Mouse (Mus musculus): ENCODE data around the gene Thap3. TPM values are rescaled to one million over a fixed set of nuclear protein-coding genes. Genes with fewer than 3 reads are reported as not detected.

Gene Thap3
- total RNA-seq, 2 experiments from 2014 or later, result 13.9 to 14.5 TPM

GRCm38 (mm10) chr4:152010091-152010706, 21.4 kb upstream of the Thap3 start:
- peak in 1 of 2 experiments; percentile 54 for DNase-seq
- intact Hi-C loops (cut with DNase I), result no loop called here

GRCm38 (mm10) chr4:152009076-152010051, 20.6 kb upstream of the Thap3 start:
- peak in 1 of 2 experiments; percentile 74 for DNase-seq

DNA sequence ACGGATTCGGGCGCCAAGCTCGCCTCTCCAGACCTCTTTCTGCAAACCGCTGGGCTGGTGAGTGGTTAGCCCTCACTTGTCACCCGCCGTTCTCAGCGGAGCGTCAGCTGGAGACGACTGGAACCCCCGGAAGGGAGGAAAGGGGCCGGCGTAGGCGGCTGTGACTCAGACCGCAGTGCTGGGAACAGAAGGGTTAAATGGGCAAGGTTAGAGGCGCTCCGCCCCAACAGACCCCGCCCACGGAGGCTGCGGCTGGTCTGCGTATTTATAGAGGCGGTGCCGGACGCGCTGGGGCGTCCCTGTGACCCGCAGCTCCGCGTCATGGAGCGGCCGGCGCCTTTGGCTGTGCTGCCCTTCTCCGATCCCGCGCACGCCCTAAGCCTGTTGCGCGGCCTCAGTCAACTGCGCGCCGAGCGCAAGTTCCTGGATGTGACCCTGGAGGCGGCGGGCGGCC, 19.9 kb upstream of the Thap3 start, which contains the start of gene Klhl21:
Gene Klhl21, plus strand, starts transcription at position 182 of the 454 bp plus-strand sequence.
- DNase-seq, result peak; percentile 95 to 97
- intact Hi-C loops (cut with DNase I), result no loop called here

More at GRCm38 (mm10) chr4:152009076-152010051, 20.6 kb upstream of the Thap3 start:
- intact Hi-C loops (cut with DNase I), result no loop called here

DNA sequence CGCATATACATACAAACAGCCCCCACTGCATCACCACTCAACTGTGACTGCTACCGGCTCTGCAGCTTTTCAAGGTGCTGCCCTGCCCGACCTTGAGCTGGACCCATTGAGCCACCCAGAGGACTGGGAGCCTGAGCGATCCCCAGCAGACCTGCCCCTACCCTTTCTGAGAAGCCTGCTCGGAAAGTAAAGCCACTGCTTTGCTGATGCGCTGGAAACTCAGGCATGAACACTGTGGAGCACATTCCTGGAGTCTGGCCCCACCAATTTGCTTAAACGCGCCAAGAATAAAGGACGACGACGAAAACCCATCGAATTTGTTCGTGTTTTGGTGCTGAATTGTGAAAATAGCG, 19.3 kb upstream of the Thap3 start:
- peak; percentile 30 to 46 for DNase-seq
- intact Hi-C loops (cut with DNase I), result no loop called here

DNA sequence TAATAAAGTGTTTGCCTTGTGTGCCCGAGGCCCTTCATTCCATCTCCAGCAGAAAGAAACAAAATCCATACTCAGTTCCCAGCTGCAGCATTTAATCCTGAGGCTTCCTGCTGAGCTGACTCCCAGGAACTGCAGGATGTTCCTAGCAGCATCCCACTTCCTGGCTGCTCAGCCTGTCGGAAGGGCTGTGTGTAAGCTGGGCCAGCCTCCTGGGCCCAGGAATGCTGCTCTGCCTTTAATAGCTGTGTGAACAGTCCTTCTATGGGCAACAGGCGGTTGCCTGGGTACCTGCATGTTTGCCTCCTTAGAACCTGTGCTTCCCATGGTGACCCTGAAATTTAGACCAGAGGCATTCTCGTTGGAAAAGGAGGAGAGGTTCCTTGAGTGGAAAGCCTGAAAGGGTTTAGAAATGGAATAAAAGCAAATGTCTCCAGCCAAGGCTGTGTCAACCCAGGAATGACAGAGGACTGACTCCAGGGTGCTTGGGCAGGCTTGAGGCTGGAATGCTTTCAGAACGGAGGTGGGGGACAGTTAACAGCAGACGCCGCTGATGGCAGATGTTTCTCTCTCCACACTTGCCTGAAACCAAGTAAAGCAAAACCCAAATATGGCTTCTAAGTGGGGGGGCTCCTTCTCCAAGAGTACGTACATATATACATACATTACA, 18.8 kb upstream of the Thap3 start:
- intact Hi-C loops (cut with DNase I), result loop anchor here (2.0 kb wide), 1 partner anchor 27 kb away; no protein-coding TSS in a partner anchor
- DNase-seq, result peak; percentile 42 to 58

DNA sequence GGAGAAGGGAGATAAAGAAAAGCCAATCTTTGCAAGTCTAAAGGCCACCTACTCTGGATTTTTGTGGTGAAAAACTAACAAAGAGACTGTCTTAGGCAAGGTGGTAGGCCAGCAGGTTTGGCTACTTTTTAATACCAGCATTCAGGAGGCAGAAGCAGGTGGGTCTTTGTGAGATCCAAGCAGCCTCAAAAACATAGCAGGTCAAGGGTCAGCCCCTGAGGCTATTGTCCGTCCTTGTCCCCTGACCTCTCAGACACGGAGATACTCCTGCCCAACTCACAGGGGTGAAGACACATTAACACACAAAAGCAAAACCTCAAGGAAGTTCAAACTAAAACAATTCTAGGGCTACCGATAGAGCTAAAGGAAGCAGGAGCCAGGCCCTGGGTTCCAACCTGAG, 18.0 kb upstream of the Thap3 start:
- DNase-seq, result no peak
- intact Hi-C loops (cut with DNase I), result loop anchor here (2.0 kb wide), 1 partner anchor 26 kb away; no protein-coding TSS in a partner anchor

- intact Hi-C loops (cut with DNase I), result loop anchor here (2.0 kb wide), 1 partner anchor 25 kb away; no protein-coding TSS in a partner anchor
- no peak for DNase-seq
These were observed 17.3 kb upstream of the Thap3 start for GRCm38 (mm10) chr4:152006137-152006536.

DNA sequence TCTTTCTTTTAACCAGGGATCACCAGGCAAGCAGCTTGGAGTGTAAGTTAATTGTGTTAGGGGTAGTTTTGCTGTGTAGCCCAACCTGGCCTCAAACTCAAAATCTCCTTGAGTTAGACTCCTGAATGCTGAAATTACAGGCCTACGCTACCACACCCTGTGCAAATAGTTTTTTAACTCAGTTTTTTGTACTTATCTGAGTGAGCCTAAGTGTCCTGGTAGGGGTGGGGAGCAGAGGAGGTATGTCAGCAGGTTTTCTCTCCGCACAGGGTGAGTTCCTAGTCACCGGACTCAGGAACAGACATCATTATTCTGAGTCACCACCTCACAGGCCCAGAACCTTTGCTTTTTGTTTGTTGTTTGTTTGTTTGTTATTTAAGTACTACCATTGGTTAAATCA, 13.3 kb upstream of the Thap3 start:
- intact Hi-C loops (cut with DNase I), result no loop called here
- no peak for DNase-seq

- intact Hi-C loops (cut with DNase I), result no loop called here
- DNase-seq, result no peak
These were observed 12.5 kb upstream of the Thap3 start for GRCm38 (mm10) chr4:152001335-152001734.

DNA sequence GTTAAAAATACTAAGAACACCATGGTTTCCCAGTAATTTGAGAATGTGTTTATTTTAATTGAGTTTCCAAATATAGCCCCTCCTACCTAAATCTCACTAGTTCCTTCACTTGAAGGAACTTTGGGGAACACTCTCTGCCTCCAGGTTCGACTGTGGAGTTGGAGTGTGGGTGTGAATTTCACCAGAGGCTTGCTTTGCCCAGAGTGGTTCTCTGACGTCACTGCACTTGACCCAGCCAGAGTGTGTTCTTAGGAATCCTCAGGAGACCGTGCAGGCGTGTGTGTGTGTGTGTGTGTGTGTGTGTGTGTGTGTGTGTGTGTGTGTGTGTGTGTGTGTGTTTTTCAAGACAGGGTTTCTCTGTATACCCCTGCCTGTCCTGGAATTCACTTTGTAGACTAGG, 12.1 kb upstream of the Thap3 start:
- intact Hi-C loops (cut with DNase I), result no loop called here
- DNase-seq, result no peak

GRCm38 (mm10) chr4:151999481-151999880, 10.7 kb upstream of the Thap3 start:
- intact Hi-C loops (cut with DNase I), result no loop called here
- no peak for DNase-seq

DNA sequence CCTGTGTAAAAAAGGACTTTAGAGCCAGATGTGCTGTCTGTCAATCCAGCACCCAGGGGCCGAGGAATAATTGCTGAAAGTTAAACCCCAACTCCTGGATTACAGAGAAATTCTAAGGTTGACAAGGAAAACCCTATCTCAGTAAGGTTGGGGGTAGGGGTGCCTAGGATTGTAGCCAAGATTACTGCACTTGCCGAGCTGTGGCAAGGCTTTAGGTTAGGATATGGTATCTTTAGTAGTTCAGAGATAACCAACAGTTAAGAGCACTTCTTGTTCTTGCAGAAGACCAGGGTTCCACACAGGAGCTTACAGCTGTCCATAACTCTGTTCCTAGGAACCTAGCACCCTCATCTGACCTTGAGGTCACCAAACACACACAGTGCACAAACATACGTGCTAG, 8.9 kb upstream of the Thap3 start:
- intact Hi-C loops (cut with DNase I), result no loop called here
- no peak for DNase-seq

- intact Hi-C loops (cut with DNase I), result no loop called here
- DNase-seq, result no peak
These were observed 8.1 kb upstream of the Thap3 start for GRCm38 (mm10) chr4:151996951-151997222.

DNA sequence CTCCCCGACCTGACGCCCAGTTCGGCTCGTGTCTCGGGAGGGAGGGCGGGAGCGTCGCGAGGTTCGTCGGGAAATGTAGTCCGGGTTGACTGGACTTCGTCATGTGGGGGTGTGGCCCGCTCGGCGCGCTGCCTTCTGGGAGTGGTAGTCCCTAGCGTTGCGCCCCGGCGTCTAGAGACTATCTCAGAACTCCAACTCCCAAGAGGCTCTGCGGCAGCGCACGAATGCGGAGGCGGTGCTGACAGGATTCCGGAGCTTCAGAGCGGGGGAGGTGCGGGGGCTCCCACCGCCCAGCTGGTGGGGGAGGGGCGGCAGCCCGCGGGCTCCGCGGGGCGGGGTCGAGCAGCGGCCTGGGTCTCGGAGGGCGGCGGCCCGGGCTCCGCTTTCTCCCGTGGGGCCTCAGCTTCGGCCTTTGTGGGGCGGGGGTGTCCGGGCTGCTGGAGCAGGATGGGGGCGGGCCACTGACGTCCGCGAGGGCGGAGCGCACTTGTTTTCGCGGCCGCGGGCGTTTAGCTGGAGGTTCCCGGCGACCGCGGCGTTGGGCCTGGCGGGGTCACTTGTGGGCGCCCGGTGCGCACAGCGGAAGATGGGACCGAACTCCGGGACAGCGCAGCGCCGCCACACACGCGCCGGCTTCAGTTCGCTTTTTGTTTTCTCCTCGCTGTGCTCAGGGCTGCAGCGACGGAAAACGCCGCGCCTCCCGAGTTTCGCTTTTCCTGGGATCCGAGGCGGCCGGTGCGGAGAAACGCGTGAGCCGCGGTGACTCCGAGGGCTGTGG, 7.6 kb upstream of the Thap3 start, which contains the start of gene Phf13:
Gene Phf13, minus strand, starts transcription at position 86 of the 778 bp plus-strand sequence.
- intact Hi-C loops (cut with DNase I), result no loop called here
- DNase-seq, result peak; percentile 98 to 99

- intact Hi-C loops (cut with DNase I), result no loop called here
- DNase-seq, result peak; percentile 50 to 51
These were observed 6.8 kb upstream of the Thap3 start for GRCm38 (mm10) chr4:151995371-151996172.

- peak; percentile 54 to 61 for DNase-seq
- intact Hi-C loops (cut with DNase I), result no loop called here
These were observed 5.7 kb upstream of the Thap3 start for GRCm38 (mm10) chr4:151994228-151995171.

DNA sequence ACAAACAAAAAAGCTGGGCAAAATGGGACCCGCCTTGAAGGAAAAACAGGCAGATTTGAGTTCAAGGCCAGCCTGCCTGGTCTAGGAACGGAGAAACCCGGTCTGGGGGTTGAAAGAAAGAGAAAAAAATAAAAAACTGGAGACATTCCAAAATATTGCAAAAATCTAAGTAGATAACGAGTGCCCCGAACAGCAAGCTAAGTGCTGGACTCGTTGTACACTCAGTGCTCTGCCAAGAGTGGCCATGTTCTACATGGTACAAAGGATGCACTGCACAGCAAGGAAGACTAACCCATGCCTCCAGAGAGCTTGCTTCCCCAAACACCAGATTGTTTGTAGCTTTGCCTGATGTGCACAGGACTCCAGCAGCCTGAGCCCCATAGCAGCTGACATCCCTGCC, 4.2 kb upstream of the Thap3 start:
- intact Hi-C loops (cut with DNase I), result no loop called here
- DNase-seq, result no peak

GRCm38 (mm10) chr4:151992091-151992490, 3.3 kb upstream of the Thap3 start:
- DNase-seq, result no peak
- intact Hi-C loops (cut with DNase I), result no loop called here

Measured in heart, postnatal 14 days (tissue).